Mouse (Mus musculus) MEL (cell line): ENCODE measurements around the gene Ncstn. TPM values are rescaled to one million over a fixed set of nuclear protein-coding genes. Genes with fewer than 3 reads are reported as not detected.

Experiments
- DNase-seq: peaks from one replicate; pipeline ENCODE4 v3.0.0; 2011; ENCODE audit warnings: low read depth, low spot score
- H3K27ac ChIP-seq: 2 replicates; pipeline ENCODE4 v1.5.1; 2012; ENCODE audit warnings: low read depth, mild to moderate bottlenecking, control low read depth, low read length, moderate library complexity; ENCODE audit not compliant: control insufficient read depth
- H3K27me3 ChIP-seq, 2 experiments: fragments of 150-350 bp in 1 of 2; sonication (generic) in 1 of 2; 2 replicates each; pipeline ENCODE4 v1.6.1; 2012; ENCODE audit warnings: low read length in 2 of 2, mild to moderate bottlenecking in 2 of 2, improper control_type of control experiment in 1 of 2, moderate library complexity in 1 of 2; ENCODE audit not compliant: insufficient read depth in 2 of 2, control insufficient read depth in 1 of 2
- H3K36me3 ChIP-seq, 2 experiments: 2 replicates each; pipeline ENCODE4 v1.6.1; 2012 to 2014; ENCODE audit warnings: low read length in 2 of 2, improper control_type of control experiment in 1 of 2, inconsistent platforms in 1 of 2, mild to moderate bottlenecking in 1 of 2; ENCODE audit not compliant: insufficient read depth in 2 of 2, control insufficient read depth in 1 of 2
- H3K4me1 ChIP-seq, 2 experiments: fragments of 150-350 bp in 1 of 2; sonication (generic) in 1 of 2; 2 replicates each; pipeline ENCODE4 v1.6.1; 2012; ENCODE audit warnings: low read length in 2 of 2, improper control_type of control experiment in 1 of 2, mild to moderate bottlenecking in 1 of 2; ENCODE audit not compliant: insufficient read depth in 2 of 2, control insufficient read depth in 1 of 2
- H3K4me3 ChIP-seq, 2 experiments: fragments of 150-350 bp in 1 of 2; sonication (generic) in 1 of 2; 2 replicates each; pipeline ENCODE4 v1.5.1; 2012; ENCODE audit warnings: low read depth in 2 of 2, low read length in 2 of 2, mild to moderate bottlenecking in 2 of 2, moderate library complexity in 2 of 2, control low read depth in 1 of 2, improper control_type of control experiment in 1 of 2; ENCODE audit not compliant: control insufficient read depth in 1 of 2, insufficient read depth in 1 of 2
- H3K79me2 ChIP-seq: 2 replicates; pipeline ENCODE4 v1.6.1; 2012; ENCODE audit warnings: mild to moderate bottlenecking, low read length, moderate library complexity; ENCODE audit not compliant: control insufficient read depth, poor library complexity, insufficient read depth
- H3K9ac ChIP-seq: 2 replicates; pipeline ENCODE4 v1.6.1; 2012; ENCODE audit warnings: low read depth, mild to moderate bottlenecking, control low read depth, low read length, moderate library complexity; ENCODE audit not compliant: control insufficient read depth, poor library complexity, severe bottlenecking
- H3K9me3 ChIP-seq: fragments of 150-350 bp; sonication (generic); replicated peaks from 2 replicates; pipeline ENCODE4 v1.6.1; 2012; ENCODE audit warnings: mild to moderate bottlenecking, low read length, improper control_type of control experiment, moderate library complexity; ENCODE audit not compliant: insufficient read depth
- BHLHE40 ChIP-seq: IDR thresholded peaks from 2 replicates; pipeline ENCODE4 v1.6.1; 2012; ENCODE audit warnings: low read depth, mild to moderate bottlenecking, inconsistent platforms, low read length, improper control_type of control experiment, borderline replicate concordance
- CHD1 ChIP-seq: IDR thresholded peaks from 2 replicates; pipeline ENCODE4 v1.6.1; 2012; ENCODE audit warnings: low read depth, mild to moderate bottlenecking, inconsistent platforms, low read length, improper control_type of control experiment
- CHD2 ChIP-seq: IDR thresholded peaks from 2 replicates; pipeline ENCODE4 v1.6.1; 2011; ENCODE audit warnings: low read length, improper control_type of control experiment
- EP300 ChIP-seq, 2 experiments: IDR thresholded peaks; 2 replicates each; pipeline ENCODE4 v1.6.1; 2011; ENCODE audit warnings: improper control_type of control experiment in 2 of 2, low read length in 2 of 2, low read depth in 1 of 2, mild to moderate bottlenecking in 1 of 2
- ETS1 ChIP-seq: IDR thresholded peaks from 2 replicates; pipeline ENCODE4 v1.6.1; 2012; ENCODE audit warnings: low read depth, mild to moderate bottlenecking, inconsistent platforms, low read length, improper control_type of control experiment, moderate library complexity
- MAFK ChIP-seq: IDR thresholded peaks from 2 replicates; pipeline ENCODE4 v1.6.1; 2011; ENCODE audit warnings: low read depth, mild to moderate bottlenecking, low read length, improper control_type of control experiment, borderline replicate concordance
- MAZ ChIP-seq: IDR thresholded peaks from 2 replicates; pipeline ENCODE4 v1.6.1; 2012; ENCODE audit warnings: low read depth, mild to moderate bottlenecking, inconsistent platforms, low read length, improper control_type of control experiment
- MXI1 ChIP-seq: IDR thresholded peaks from 2 replicates; pipeline ENCODE4 v1.6.1; 2011; ENCODE audit warnings: mild to moderate bottlenecking, low read depth, low read length, improper control_type of control experiment
- MYC ChIP-seq: IDR thresholded peaks from 2 replicates; pipeline ENCODE4 v1.6.1; 2011; ENCODE audit warnings: low read depth, mild to moderate bottlenecking, low read length, improper control_type of control experiment, moderate library complexity
- POLR2AphosphoS2 ChIP-seq: IDR thresholded peaks from 2 replicates; pipeline ENCODE4 v1.6.1; 2011; ENCODE audit warnings: low read length, improper control_type of control experiment
- RAD21 ChIP-seq: IDR thresholded peaks from 2 replicates; pipeline ENCODE4 v1.6.1; 2011; ENCODE audit warnings: mild to moderate bottlenecking, low read depth, low read length, improper control_type of control experiment
- SIN3A ChIP-seq: IDR thresholded peaks from 2 replicates; pipeline ENCODE4 v1.6.1; 2012; ENCODE audit warnings: low read length, improper control_type of control experiment, inconsistent platforms
- SMC3 ChIP-seq: IDR thresholded peaks from 2 replicates; pipeline ENCODE4 v1.6.1; 2011; ENCODE audit warnings: low read depth, low read length, improper control_type of control experiment
- TCF12 ChIP-seq: IDR thresholded peaks from 2 replicates; pipeline ENCODE4 v1.6.1; 2014; ENCODE audit warnings: low read depth, mild to moderate bottlenecking, inconsistent platforms, low read length, improper control_type of control experiment, moderate library complexity
- USF2 ChIP-seq, 2 experiments: IDR thresholded peaks; 2 replicates each; pipeline ENCODE4 v1.6.1; 2011 to 2012; ENCODE audit warnings: improper control_type of control experiment in 2 of 2, low read length in 2 of 2, borderline replicate concordance in 1 of 2, inconsistent platforms in 1 of 2, low read depth in 1 of 2, mild to moderate bottlenecking in 1 of 2; ENCODE audit not compliant: insufficient read depth in 1 of 2
- ZC3H11A ChIP-seq: IDR thresholded peaks from 2 replicates; pipeline ENCODE4 v1.6.1; 2012; ENCODE audit warnings: low read depth, mild to moderate bottlenecking, inconsistent platforms, low read length, improper control_type of control experiment
- ZKSCAN1 ChIP-seq: IDR thresholded peaks from 2 replicates; pipeline ENCODE4 v1.6.1; 2012; ENCODE audit warnings: low read depth, mild to moderate bottlenecking, inconsistent platforms, low read length, improper control_type of control experiment, moderate library complexity
- ZMIZ1 ChIP-seq: IDR thresholded peaks from 2 replicates; pipeline ENCODE4 v1.6.1; 2012; ENCODE audit warnings: low read depth, mild to moderate bottlenecking, inconsistent platforms, low read length, improper control_type of control experiment, moderate library complexity
- polyA plus RNA-seq, 2 experiments: library from polyadenylated mRNA; stranded (reverse) in 1 of 2; unstranded in 1 of 2; fragments of >175 nt in 1 of 2; fragments of >200 nt in 1 of 2; gene quantifications; 2 replicates each; pipeline versions ENCODE4 v1.2.1 to v1.2.4; 2012; ENCODE audit warnings: low replicate concordance in 2 of 2, low read depth in 1 of 2; ENCODE audit not compliant: insufficient read length in 2 of 2, insufficient read depth in 1 of 2, missing spikeins in 1 of 2
- total RNA-seq: library from RNA; depleted of rRNA; stranded (reverse); fragments of 300-350 nt; gene quantifications from 2 replicates; pipeline ENCODE4 v1.2.3, GENCODE M21; 2012

Gene Ncstn
- total and polyA plus RNA-seq, 3 experiments: 9.9 to 38.5 TPM; not detected in 1

DNA sequence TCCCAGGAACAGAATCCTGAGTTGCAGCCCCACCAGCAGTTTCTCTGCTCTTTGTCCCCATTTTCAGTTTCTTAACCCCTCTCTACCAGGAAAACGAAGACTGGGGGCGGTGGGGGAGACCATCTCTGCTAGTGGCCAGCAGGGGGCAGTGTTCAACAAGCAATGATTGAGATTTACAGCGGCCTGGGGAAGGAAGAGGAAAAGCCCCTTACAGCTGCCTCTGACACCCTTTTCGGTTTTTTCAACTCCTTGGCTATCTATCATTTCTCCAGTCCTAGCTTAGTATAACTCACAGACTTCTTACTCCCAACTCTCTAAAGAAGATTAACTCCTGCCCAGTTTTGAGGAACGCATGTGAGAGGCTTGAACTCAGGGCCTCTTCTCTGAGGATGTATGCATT is 35.7 kb downstream of the Ncstn start (continued):
- TF ChIP-seq MAZ: peak; percentile 51; the same call in 1 of the 2 replicates
- no peak for TF ChIP-seq MAFK
- no peak for TF ChIP-seq ZKSCAN1
- TF ChIP-seq BHLHE40: no peak; the same call in 1 of the 2 replicates

DNA sequence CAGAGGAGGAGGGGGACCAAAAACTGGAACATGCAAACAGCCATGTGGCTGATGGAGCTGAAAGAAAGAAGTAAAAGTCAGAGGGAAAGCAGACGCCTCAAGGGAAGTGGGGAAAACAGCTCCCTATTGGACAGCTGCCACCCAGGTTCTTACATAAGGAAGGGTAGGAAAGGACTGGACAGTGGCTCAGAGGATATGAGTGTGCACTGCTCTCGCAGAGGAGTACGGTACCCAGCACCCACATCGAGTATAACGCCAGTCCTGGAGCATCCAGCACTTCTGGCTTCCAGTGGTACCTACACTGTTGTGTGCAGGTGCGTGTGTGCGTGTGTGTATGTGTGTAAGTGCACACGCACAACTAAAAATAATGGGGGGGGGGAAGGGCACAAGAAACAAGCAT is 36.2 kb downstream of the Ncstn start:
- H3K4me1 ChIP-seq: 0 out of 4 replicates have a peak, but pooled peaks cover 0 to 7% of the 10 kb centered on the region in 2 experiments
- H3K79me2 ChIP-seq: no peaks in the 10 kb centered on the region
- H3K27me3 ChIP-seq: no peaks in the 10 kb centered on the region
- H3K4me3 ChIP-seq: no peak overlapping the region
- peak; percentile 13 for DNase-seq
- H3K27ac ChIP-seq: no peak overlapping the region
- no peaks in the 10 kb centered on the region for H3K9me3 ChIP-seq
- TF ChIP-seq CHD1 (no peak), MAZ (no peak), ETS1 (no peak), USF2 (IDR thresholded peaks at IDR 0.05; ENCODE audit: borderline replicate concordance in 1 of 2, insufficient read depth in 1 of 2, low read depth in 1 of 2, low read length in 2 of 2) (no peak), CHD2 (no peak), ZKSCAN1 (no peak), ZMIZ1 (no peak)
- no peaks in the 10 kb centered on the region; a peak in 1 of 4 replicates for H3K36me3 ChIP-seq
- no peak overlapping the region for H3K9ac ChIP-seq

DNA sequence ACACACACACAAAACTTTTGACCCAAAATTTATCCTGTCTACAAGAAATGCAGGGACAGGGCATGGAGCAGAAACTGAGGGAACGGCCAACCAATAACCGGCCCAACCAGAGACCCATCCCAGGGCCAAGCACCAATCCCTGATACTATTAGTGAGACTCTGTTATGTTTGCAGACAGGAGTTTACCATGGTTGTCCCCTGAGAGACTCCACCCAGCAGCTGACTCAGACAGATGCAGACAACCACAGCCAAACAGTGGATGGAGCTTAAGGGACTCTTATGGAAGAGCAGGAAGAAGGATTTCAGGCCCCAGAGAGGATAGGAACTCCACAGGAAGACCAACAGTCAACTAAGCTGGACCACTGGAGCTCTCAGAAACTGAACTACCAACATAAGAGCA is 52.7 kb downstream of the Ncstn start:
- no peak overlapping the region for H3K4me3 ChIP-seq
- H3K4me1 ChIP-seq: peaks cover 0 to 7% of the 10 kb centered on the region in 2 experiments; a peak in 2 of 4 replicates
- peaks cover 3 to 12% of the 10 kb centered on the region in 2 experiments; a peak in 3 of 4 replicates for H3K27me3 ChIP-seq
- TF ChIP-seq ZC3H11A (no peak), ZMIZ1 (no peak), BHLHE40 (no peak), CHD1 (no peak), MXI1 (no peak), EP300 (IDR thresholded peaks at IDR 0.05; ENCODE audit: low read depth in 1 of 2, low read length in 2 of 2) (no peak), SIN3A (no peak), SMC3 (no peak), ETS1 (no peak), POLR2AphosphoS2 (no peak), MYC (no peak), RAD21 (no peak), MAFK (no peak), TCF12 (no peak)
- TF ChIP-seq, all 39 proteins: peak for 0
- Histone ChIP-seq H3K36me3 (peaks cover 0 to 2% of the 10 kb centered on the region in 2 experiments; a peak in 1 of 4 replicates), H3K79me2 (no peaks in the 10 kb centered on the region), H3K9me3 (no peaks in the 10 kb centered on the region), H3K9ac (no peak overlapping the region), H3K27ac (no peak overlapping the region)
- DNase-seq: no peak
